Mouse (Mus musculus) heart, postnatal 0 days (tissue): Measurements from ENCODE around the gene Dnajb12. TPM values are rescaled to one million over a fixed set of nuclear protein-coding genes. Genes with fewer than 3 reads are reported as not detected.

ENCODE experiments used
- ATAC-seq: fragments of 200-750 bp; cut with Nextera tagmentation; 2 replicates; pipeline ENCODE4 v1.8.0; 2017; ENCODE audit warnings: low read depth, moderate number of reproducible peaks, moderate library complexity; ENCODE audit not compliant: insufficient read depth
- DNase-seq: peaks from one replicate; pipeline ENCODE4 v3.0.0-alpha.2; 2016; ENCODE audit warnings: low spot score
- H3K27ac ChIP-seq: fragments of 300-500 bp; sonication (generic); 2 replicates; pipeline ENCODE4 v1.5.1; 2014; ENCODE audit warnings: low read depth, mild to moderate bottlenecking
- H3K27me3 ChIP-seq: fragments of 300-500 bp; sonication (generic); 2 replicates; pipeline ENCODE4 v1.6.1; 2014; ENCODE audit warnings: low read length, mixed read lengths; ENCODE audit not compliant: control insufficient read depth, insufficient read depth
- H3K36me3 ChIP-seq: fragments of 300-500 bp; sonication (generic); replicated peaks from 2 replicates; pipeline ENCODE4 v1.6.1; 2014; ENCODE audit warnings: low read length, mixed read lengths; ENCODE audit not compliant: control insufficient read depth, insufficient read depth
- H3K4me1 ChIP-seq: fragments of 300-500 bp; sonication (generic); 2 replicates; pipeline ENCODE4 v1.6.1; 2014; ENCODE audit warnings: antibody characterized with exemption; ENCODE audit not compliant: control insufficient read depth, insufficient read depth
- H3K4me2 ChIP-seq: fragments of 300-500 bp; sonication (generic); 2 replicates; pipeline ENCODE4 v1.6.1; 2014; ENCODE audit warnings: low read depth, mild to moderate bottlenecking, low read length, moderate library complexity
- H3K4me3 ChIP-seq: fragments of 300-500 bp; sonication (generic); 2 replicates; pipeline ENCODE4 v1.5.1; 2014; ENCODE audit warnings: low read depth, low read length
- H3K9ac ChIP-seq: fragments of 300-500 bp; sonication (generic); replicated peaks from 2 replicates; pipeline ENCODE4 v1.6.1; 2014; ENCODE audit warnings: low read depth, low read length, mixed read lengths
- H3K9me3 ChIP-seq: fragments of 300-500 bp; sonication (generic); replicated peaks from 2 replicates; pipeline ENCODE4 v1.6.1; 2016; ENCODE audit warnings: low read length; ENCODE audit not compliant: control insufficient read depth
- CTCF ChIP-seq: IDR thresholded peaks from 2 replicates; pipeline ENCODE4 v1.5.1; 2016; ENCODE audit warnings: antibody characterized with exemption, control low read depth, low read depth
- EP300 ChIP-seq: IDR thresholded peaks from 2 replicates; pipeline ENCODE4 v1.6.1; 2016; ENCODE audit warnings: antibody characterized with exemption, low read depth
- WGBS: fragments of 180-500 bp; shearing (Covaris S2); extraction: QIAGEN DNeasy Blood & Tissue Kit; methylation state at CpG from one replicate; pipeline ENCODE4 v1.1.7; 2014; 5-methylcytosine and 5-hydroxymethylcytosine counted together
- polyA plus RNA-seq: library from polyadenylated mRNA; unstranded; fragments of >200 nt; fragmentation: Nextera tagmentation; extraction: Ambion mirVana; gene quantifications from 2 replicates; pipeline ENCODE4 v1.2.1, GENCODE M21; 2015
- total RNA-seq: library from RNA; depleted of rRNA; stranded (reverse); fragments of >200 nt; gene quantifications from 2 replicates; pipeline ENCODE4 v1.2.3, GENCODE M21; 2014; ENCODE audit warnings: low replicate concordance

Gene Dnajb12
- total and polyA plus RNA-seq, 2 experiments from 2014 or later, result 18.5 to 48.5 TPM

DNA sequence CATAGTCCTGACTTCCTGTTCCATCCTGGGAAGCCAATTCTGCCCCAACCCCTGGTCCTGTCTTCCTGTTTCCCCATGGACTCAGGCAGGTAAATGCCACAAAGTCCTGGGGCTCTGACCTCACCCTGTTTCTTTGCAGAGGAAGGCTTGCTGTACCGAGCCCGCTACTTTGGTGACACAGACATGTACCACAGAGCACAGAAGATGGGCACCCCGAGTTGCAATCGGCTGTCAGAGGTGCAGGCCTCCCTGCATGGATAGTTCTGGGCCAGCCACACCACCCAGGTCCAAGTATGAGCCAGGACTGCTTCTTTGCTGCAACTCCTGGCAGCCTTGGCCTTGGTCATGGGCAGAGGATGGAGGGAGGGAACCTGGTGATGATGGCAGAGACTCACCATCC lies 16.9 kb downstream of the Dnajb12 start:
- WGBS, result 93% methylated on average over 4 of the region's 4 CpGs
- peaks cover 62% of the 10 kb centered on the region for H3K36me3 ChIP-seq

GRCm38 (mm10) chr10:59896911-59897331 lies 17.6 kb downstream of the Dnajb12 start:
- H3K9ac ChIP-seq, result peak overlapping the region; percentile 37; the same call in 1 of the 2 replicates
- peaks cover 55% of the 10 kb centered on the region for H3K36me3 ChIP-seq
- no peak overlapping the region for H3K4me3 ChIP-seq
- H3K4me1 ChIP-seq, result peaks cover 49% of the 10 kb centered on the region
- no peak for TF ChIP-seq EP300
- TF ChIP-seq CTCF, result no peak
- H3K27ac ChIP-seq, result 0 out of 2 replicates have a peak overlapping the region, but pooled peaks have one; percentile 27
- no peaks in the 10 kb centered on the region for H3K9me3 ChIP-seq
- ATAC-seq (no peak), DNase-seq (no peak)
- 70% methylated on average over 3 of the region's 3 CpGs for WGBS
- H3K27me3 ChIP-seq, result no peaks in the 10 kb centered on the region
- no peak overlapping the region for H3K4me2 ChIP-seq

More for the DNA sequence above, 16.9 kb downstream of the Dnajb12 start:
- ATAC-seq, result no peak
- DNase-seq, result no peak
- H3K4me1 ChIP-seq, result peaks cover 42% of the 10 kb centered on the region
- no peak overlapping the region for H3K9ac ChIP-seq
- H3K4me3 ChIP-seq, result no peak overlapping the region
- H3K27me3 ChIP-seq, result no peaks in the 10 kb centered on the region
- TF ChIP-seq EP300 (no peak), CTCF (no peak)
- H3K27ac ChIP-seq, result no peak overlapping the region; the same call in 1 of the 2 replicates
- H3K9me3 ChIP-seq, result no peaks in the 10 kb centered on the region
- H3K4me2 ChIP-seq, result no peak overlapping the region

GRCm38 (mm10) chr10:59897511-59897910 lies 18.2 kb downstream of the Dnajb12 start:
- DNase-seq, result no peak

DNA sequence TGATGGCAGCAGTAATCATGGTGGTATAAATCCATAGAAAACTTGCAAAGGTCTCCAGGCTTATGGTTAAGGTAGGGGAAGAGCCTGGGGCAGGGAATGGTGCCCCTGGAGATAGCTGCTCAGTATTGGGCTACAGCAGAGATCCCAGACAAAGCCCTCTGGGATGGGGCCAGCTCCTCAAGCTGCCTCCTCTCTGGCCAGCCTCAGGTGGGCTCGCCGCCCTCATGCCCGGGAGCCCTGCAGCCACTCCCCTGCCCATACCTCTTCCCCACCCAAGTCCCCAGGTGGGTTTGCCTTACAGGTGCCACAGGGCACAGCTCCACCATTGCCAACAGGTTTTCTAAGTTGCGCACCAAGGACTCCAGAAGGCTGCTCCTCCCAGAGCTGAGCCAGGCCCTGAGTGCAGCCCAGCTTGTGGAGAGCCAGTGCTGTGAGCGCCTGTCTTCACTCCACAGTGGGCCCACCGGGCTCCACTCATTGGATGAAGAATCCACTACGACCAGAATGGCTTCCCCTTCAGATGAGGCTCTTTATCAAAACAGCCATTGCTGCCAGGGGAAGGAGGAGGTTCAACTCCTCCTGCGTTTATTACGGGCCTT lies 18.9 kb downstream of the Dnajb12 start:
- Histone ChIP-seq H3K27me3 (no peaks in the 10 kb centered on the region), H3K4me2 (no peak overlapping the region), H3K4me3 (no peak overlapping the region), H3K36me3 (peaks cover 44% of the 10 kb centered on the region), H3K9ac (no peak overlapping the region), H3K9me3 (no peaks in the 10 kb centered on the region), H3K4me1 (peaks cover 61% of the 10 kb centered on the region), H3K27ac (peak overlapping the region; percentile 23)
- no peak for DNase-seq
- ATAC-seq, result no peak
- TF ChIP-seq CTCF, result no peak
- TF ChIP-seq EP300, result no peak
- WGBS, result 73% methylated on average over 9 of the region's 9 CpGs

More at GRCm38 (mm10) chr10:59897511-59897910, 18.2 kb downstream of the Dnajb12 start:
- Histone ChIP-seq H3K36me3 (peaks cover 49% of the 10 kb centered on the region), H3K4me1 (peaks cover 54% of the 10 kb centered on the region), H3K9me3 (no peaks in the 10 kb centered on the region), H3K27me3 (no peaks in the 10 kb centered on the region), H3K4me2 (no peak overlapping the region), H3K4me3 (no peak overlapping the region), H3K27ac (peak overlapping the region; percentile 27; the same call in 1 of the 2 replicates), H3K9ac (no peak overlapping the region)
- no peak for TF ChIP-seq CTCF
- TF ChIP-seq EP300, result no peak
- 70% methylated on average over 5 of the region's 5 CpGs for WGBS
- ATAC-seq, result no peak

- Histone ChIP-seq H3K36me3 (peaks cover 38% of the 10 kb centered on the region), H3K9me3 (no peaks in the 10 kb centered on the region), H3K4me2 (peak overlapping the region; percentile 42), H3K4me1 (peaks cover 66% of the 10 kb centered on the region), H3K27ac (peak overlapping the region; percentile 92), H3K9ac (peak overlapping the region; percentile 44), H3K27me3 (no peaks in the 10 kb centered on the region), H3K4me3 (no peak overlapping the region)
- ATAC-seq (no peak), DNase-seq (no peak)
- WGBS, result 39% methylated on average over 2 of the region's 2 CpGs
- TF ChIP-seq EP300 (no peak), CTCF (no peak)
These were observed 19.6 kb downstream of the Dnajb12 start for GRCm38 (mm10) chr10:59898935-59899334.
